Mouse (Mus musculus) 416B (cell line): Measurements from ENCODE around the gene Znfx1.
"Not testable (repeated sequence)": the region's sequence is repeated elsewhere in the genome, so short reads cannot be mapped to it uniquely, and the experiment has no call there.

ENCODE experiments used
- DNase-seq: peaks from one replicate; pipeline ENCODE4 v3.0.0; 2011; ENCODE audit warnings: low read depth

Gene Znfx1

DNA sequence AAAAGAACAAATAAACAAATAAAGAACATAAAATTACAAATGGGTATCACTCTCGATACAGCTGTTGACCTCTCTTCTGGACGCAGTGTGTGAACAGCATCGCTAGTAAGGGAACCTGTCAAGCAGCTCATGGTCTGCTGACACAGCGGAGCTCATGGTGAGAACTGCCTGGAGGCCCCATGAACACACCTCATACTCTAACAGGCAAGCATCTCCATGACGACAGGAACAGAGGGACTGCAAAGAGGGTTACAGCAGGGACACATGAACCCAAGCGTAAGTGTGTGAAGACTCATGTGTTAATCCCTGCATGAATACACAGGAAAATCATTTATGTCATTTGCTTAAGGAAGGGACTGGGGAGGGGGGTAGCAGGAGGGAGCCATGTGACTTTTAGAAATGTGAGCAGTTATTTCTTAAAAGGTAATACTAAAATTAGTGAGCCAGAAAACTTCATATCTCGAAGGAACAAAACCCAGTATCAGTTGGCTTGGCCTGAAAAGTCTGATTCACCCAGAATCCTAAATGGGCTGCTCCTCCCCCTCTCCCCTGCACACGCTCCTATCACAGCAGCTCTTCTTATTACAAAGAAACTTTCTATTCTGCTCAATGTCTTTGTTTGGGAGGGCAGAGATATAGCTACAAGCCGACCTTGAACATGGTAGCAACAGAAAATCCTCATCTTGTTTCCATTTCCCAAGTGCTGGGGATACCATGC lies 9.5 kb downstream of the Znfx1 start:
- no peak for DNase-seq

- no peak for DNase-seq
These were observed 14.0 kb downstream of the Znfx1 start for GRCm38 (mm10) chr2:167048698-167049358.

GRCm38 (mm10) chr2:167048223-167048622 lies 14.6 kb downstream of the Znfx1 start:
- DNase-seq = no peak

DNA sequence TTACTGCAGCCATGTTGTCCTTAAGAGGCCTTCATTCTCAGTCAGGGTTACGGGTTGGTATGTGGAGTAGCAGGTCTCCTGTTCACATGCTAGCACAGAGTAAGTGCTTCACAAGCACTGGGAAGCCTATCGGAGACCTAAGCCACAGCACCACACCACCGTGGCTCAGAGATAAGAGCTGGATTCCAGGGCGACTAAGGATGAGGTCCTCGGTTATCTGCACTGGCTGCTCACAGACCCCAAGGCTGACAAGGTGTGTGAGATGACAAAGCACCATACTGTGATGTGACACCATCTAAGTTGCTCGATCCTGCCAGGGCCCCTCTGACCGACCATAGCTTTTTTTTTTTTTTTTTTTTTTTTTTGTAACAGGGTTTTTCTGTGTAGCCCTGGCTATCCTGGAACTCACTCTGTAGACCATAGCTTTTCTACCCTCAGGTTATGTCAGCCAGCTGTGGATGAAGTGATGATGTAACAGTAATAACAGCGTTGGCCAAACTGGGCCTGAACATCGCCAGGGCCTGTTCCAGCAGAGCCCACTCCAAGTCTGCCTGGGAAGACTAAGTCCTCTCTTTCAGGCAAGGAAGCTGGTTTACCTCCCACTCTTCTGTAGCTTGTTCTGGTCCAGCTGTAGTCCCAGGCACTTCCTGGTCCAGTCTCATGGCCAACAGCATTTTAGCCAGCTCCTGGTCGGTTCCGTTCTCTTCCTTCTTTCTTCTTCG lies 19.3 kb downstream of the Znfx1 start:
- no peak for DNase-seq

DNA sequence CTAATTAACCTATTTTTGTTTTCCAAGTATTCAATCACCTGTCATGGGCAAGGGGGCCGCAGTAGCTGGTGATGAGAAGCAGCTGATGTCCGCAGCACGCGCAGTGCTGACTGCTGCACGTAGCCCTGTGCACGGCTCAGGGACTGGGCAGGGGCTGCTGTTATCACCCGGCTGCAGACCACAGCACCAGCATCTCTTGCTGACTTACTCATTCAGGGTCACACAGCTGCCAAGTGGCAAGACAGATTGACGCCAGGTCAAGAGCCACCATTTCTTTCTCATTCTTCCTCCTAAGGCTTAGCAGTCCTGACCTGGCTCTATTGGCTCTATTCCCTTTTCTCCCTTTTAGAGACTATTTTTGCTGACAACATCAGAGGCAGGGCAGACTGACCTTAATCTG lies 23.4 kb downstream of the Znfx1 start:
- no peak for DNase-seq

GRCm38 (mm10) chr2:167038716-167039115 lies 24.1 kb downstream of the Znfx1 start:
- DNase-seq = no peak

- DNase-seq = no peak
These were observed 24.5 kb downstream of the Znfx1 start for GRCm38 (mm10) chr2:167038297-167038696.

- no peak for DNase-seq
These were observed 25.1 kb downstream of the Znfx1 start for GRCm38 (mm10) chr2:167037710-167038109.

GRCm38 (mm10) chr2:167030507-167030906 lies 32.3 kb downstream of the Znfx1 start:
- peak; percentile 23 for DNase-seq

DNA sequence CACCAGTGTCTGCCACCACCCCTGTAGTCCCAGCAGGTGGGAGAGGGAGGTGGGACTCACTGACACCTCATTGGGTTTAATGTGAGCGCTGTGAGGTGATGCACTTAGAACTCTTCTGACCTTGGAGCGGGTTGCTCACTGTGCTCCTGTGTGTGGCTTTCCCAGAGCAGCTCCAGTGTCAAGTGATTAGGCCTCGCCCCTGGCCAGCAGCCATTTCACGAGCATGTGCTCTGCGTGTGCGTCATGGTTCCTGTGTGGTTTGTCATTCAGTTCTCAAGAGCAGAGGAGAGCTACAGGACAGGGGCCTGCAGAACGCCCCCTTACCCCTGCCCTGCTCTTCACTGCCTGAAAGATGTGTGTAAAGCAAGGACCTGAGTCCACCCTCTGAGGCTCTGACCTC lies 34.3 kb downstream of the Znfx1 start:
- DNase-seq = no peak

GRCm38 (mm10) chr2:167019396-167019795 lies 43.4 kb downstream of the Znfx1 start:
- no peak for DNase-seq

- no peak for DNase-seq
These were observed 47.5 kb downstream of the Znfx1 start for GRCm38 (mm10) chr2:167015382-167015718.

- peak; percentile 93 for DNase-seq
These were observed 48.0 kb downstream of the Znfx1 start, which contains the start of gene Ddx27 for GRCm38 (mm10) chr2:167014702-167015381. TSS of gene Ddx27 (plus strand) at chr2:167015193.

GRCm38 (mm10) chr2:167010546-167010945 lies 52.3 kb downstream of the Znfx1 start:
- DNase-seq = no peak

GRCm38 (mm10) chr2:167009483-167009882 lies 53.3 kb downstream of the Znfx1 start:
- DNase-seq = no peak

- not testable (repeated sequence) for DNase-seq
These were observed 55.2 kb downstream of the Znfx1 start for GRCm38 (mm10) chr2:167007565-167007964.

- no peak for DNase-seq
These were observed 55.8 kb downstream of the Znfx1 start for GRCm38 (mm10) chr2:167007001-167007491.

- no peak for DNase-seq
These were observed 56.5 kb downstream of the Znfx1 start for GRCm38 (mm10) chr2:167006355-167006754.

- peak; percentile 91 for DNase-seq
These were observed 58.5 kb downstream of the Znfx1 start for GRCm38 (mm10) chr2:167004099-167004854.

DNA sequence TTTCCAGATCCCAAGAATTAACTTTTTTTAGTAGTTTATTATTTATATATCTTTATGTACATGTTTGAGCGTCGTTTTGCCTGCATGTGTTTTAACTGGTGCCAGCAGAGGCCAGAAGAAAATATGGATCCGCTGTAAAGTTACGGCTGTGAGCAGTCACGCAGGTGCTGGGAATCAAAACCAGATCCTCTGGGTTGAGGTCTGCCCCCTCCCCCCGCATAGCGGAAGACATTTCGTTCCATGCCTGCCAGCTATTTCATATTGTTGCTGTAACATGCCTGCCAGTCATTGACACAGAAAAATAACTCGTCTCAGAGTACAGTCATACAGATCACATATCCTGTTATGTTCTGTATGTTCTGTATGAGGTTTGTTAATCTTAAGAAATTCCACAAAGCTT lies 61.3 kb downstream of the Znfx1 start:
- DNase-seq = no peak

- DNase-seq = no peak
These were observed 66.3 kb downstream of the Znfx1 start for GRCm38 (mm10) chr2:166996533-166996894.
